Mouse (Mus musculus) liver, embryonic 12.5 days (tissue): ENCODE data around the gene Rora. TPM values are rescaled to one million over a fixed set of nuclear protein-coding genes. Genes with fewer than 3 reads are reported as not detected.

Source experiments
- ATAC-seq: fragments of 200-750 bp; cut with Nextera tagmentation; 2 replicates; pipeline ENCODE4 v1.8.0; 2017; ENCODE audit warnings: moderate number of reproducible peaks, mild to moderate bottlenecking, moderate library complexity
- H3K27ac ChIP-seq: fragments of 300-500 bp; sonication (generic); 2 replicates; pipeline ENCODE4 v1.5.1; 2016; ENCODE audit warnings: mild to moderate bottlenecking
- H3K27me3 ChIP-seq: fragments of 300-500 bp; sonication (generic); replicated peaks from 2 replicates; pipeline ENCODE4 v1.6.1; 2016; ENCODE audit warnings: mild to moderate bottlenecking, moderate library complexity
- H3K36me3 ChIP-seq: fragments of 300-500 bp; sonication (generic); 2 replicates; pipeline ENCODE4 v1.6.1; 2016; ENCODE audit warnings: mild to moderate bottlenecking, moderate library complexity
- H3K4me1 ChIP-seq: fragments of 300-500 bp; sonication (generic); 2 replicates; pipeline ENCODE4 v1.6.1; 2016
- H3K4me2 ChIP-seq: fragments of 300-500 bp; sonication (generic); 2 replicates; pipeline ENCODE4 v1.6.1; 2016; ENCODE audit warnings: mild to moderate bottlenecking, moderate library complexity
- H3K4me3 ChIP-seq: fragments of 300-500 bp; sonication (generic); 2 replicates; pipeline ENCODE4 v1.5.1; 2016; ENCODE audit warnings: mild to moderate bottlenecking, moderate library complexity
- H3K9ac ChIP-seq: fragments of 300-500 bp; sonication (generic); 2 replicates; pipeline ENCODE4 v1.6.1; 2016; ENCODE audit warnings: mild to moderate bottlenecking, moderate library complexity
- H3K9me3 ChIP-seq: fragments of 300-500 bp; sonication (generic); replicated peaks from 2 replicates; pipeline ENCODE4 v1.6.1; 2016; ENCODE audit warnings: mild to moderate bottlenecking, moderate library complexity
- WGBS: fragments of 180-500 bp; shearing (Covaris S2); methylation state at CpG from one replicate; pipeline ENCODE4 v1.1.7; 2016; ENCODE audit not compliant: insufficient replicate concordance; 5-methylcytosine and 5-hydroxymethylcytosine counted together
- polyA plus RNA-seq: library from polyadenylated mRNA; unstranded; fragments of >200 nt; fragmentation: Nextera tagmentation; extraction: Ambion mirVana; gene quantifications from 2 replicates; pipeline ENCODE4 v1.2.1, GENCODE M21; 2016

Gene Rora
- polyA plus RNA-seq, 1 experiment from 2014 or later, result 2.4 TPM

- Histone ChIP-seq H3K36me3 (no peaks in the 10 kb centered on the region), H3K9ac (no peak overlapping the region), H3K4me1 (no peaks in the 10 kb centered on the region), H3K27ac (no peak overlapping the region), H3K27me3 (no peaks in the 10 kb centered on the region), H3K4me2 (no peak overlapping the region), H3K9me3 (no peaks in the 10 kb centered on the region), H3K4me3 (no peak overlapping the region)
- no peak for ATAC-seq
- WGBS, result 66% methylated on average over 2 of the region's 2 CpGs
Measured at GRCm38 (mm10) chr9:68875791-68876190, 222.2 kb downstream of the Rora start.

GRCm38 (mm10) chr9:68876289-68876688, 222.7 kb downstream of the Rora start:
- Histone ChIP-seq H3K4me3 (no peak overlapping the region), H3K4me1 (no peaks in the 10 kb centered on the region), H3K4me2 (no peak overlapping the region), H3K27ac (no peak overlapping the region), H3K9ac (no peak overlapping the region), H3K27me3 (no peaks in the 10 kb centered on the region), H3K36me3 (no peaks in the 10 kb centered on the region), H3K9me3 (no peaks in the 10 kb centered on the region)
- no peak for ATAC-seq
- WGBS, result 52% methylated on average over 2 of the region's 2 CpGs

GRCm38 (mm10) chr9:68881896-68882295, 228.3 kb downstream of the Rora start:
- Histone ChIP-seq H3K4me3 (no peak overlapping the region), H3K4me2 (no peak overlapping the region), H3K27ac (no peak overlapping the region), H3K36me3 (no peaks in the 10 kb centered on the region), H3K9ac (no peak overlapping the region), H3K27me3 (no peaks in the 10 kb centered on the region), H3K9me3 (no peaks in the 10 kb centered on the region), H3K4me1 (0 out of 2 replicates have a peak, but pooled peaks cover 12% of the 10 kb centered on the region)
- 49% methylated on average over 6 of the region's 6 CpGs for WGBS
- ATAC-seq, result no peak

- Histone ChIP-seq H3K27me3 (no peaks in the 10 kb centered on the region), H3K36me3 (no peaks in the 10 kb centered on the region), H3K4me2 (no peak overlapping the region), H3K4me1 (0 out of 2 replicates have a peak, but pooled peaks cover 12% of the 10 kb centered on the region), H3K9me3 (no peaks in the 10 kb centered on the region), H3K4me3 (no peak overlapping the region), H3K9ac (no peak overlapping the region), H3K27ac (no peak overlapping the region)
- WGBS, result 23% methylated on average over 6 of the region's 6 CpGs
- ATAC-seq, result no peak
Measured at GRCm38 (mm10) chr9:68883005-68883404, 229.4 kb downstream of the Rora start.

- Histone ChIP-seq H3K9me3 (no peaks in the 10 kb centered on the region), H3K4me1 (0 out of 2 replicates have a peak, but pooled peaks cover 12% of the 10 kb centered on the region), H3K27ac (no peak overlapping the region), H3K9ac (no peak overlapping the region), H3K36me3 (no peaks in the 10 kb centered on the region), H3K4me3 (no peak overlapping the region), H3K4me2 (no peak overlapping the region), H3K27me3 (no peaks in the 10 kb centered on the region)
- WGBS, result 63% methylated on average over 8 of the region's 8 CpGs
- ATAC-seq, result peak; percentile 55
Measured at GRCm38 (mm10) chr9:68883687-68884086, 230.1 kb downstream of the Rora start.

GRCm38 (mm10) chr9:68884451-68885035, 231.0 kb downstream of the Rora start:
- Histone ChIP-seq H3K36me3 (no peaks in the 10 kb centered on the region), H3K27me3 (no peaks in the 10 kb centered on the region), H3K27ac (peak overlapping the region; percentile 41; the same call in 1 of the 2 replicates), H3K4me2 (no peak overlapping the region), H3K9me3 (no peaks in the 10 kb centered on the region), H3K9ac (no peak overlapping the region), H3K4me3 (no peak overlapping the region), H3K4me1 (0 out of 2 replicates have a peak, but pooled peaks cover 12% of the 10 kb centered on the region)
- ATAC-seq, result no peak
- 53% methylated on average over 9 of the region's 9 CpGs for WGBS

GRCm38 (mm10) chr9:68888670-68889069, 235.1 kb downstream of the Rora start:
- no peak overlapping the region for H3K27ac ChIP-seq
- WGBS, result 50% methylated on average over 8 of the region's 8 CpGs
- H3K9me3 ChIP-seq, result no peaks in the 10 kb centered on the region

GRCm38 (mm10) chr9:68891431-68891830, 237.8 kb downstream of the Rora start:
- WGBS, result 81% methylated on average over 11 of the region's 11 CpGs
- Histone ChIP-seq H3K27me3 (no peaks in the 10 kb centered on the region), H3K9ac (no peak overlapping the region), H3K4me3 (no peak overlapping the region), H3K4me2 (no peak overlapping the region), H3K36me3 (no peaks in the 10 kb centered on the region), H3K4me1 (no peaks in the 10 kb centered on the region), H3K27ac (no peak overlapping the region), H3K9me3 (no peaks in the 10 kb centered on the region)
- ATAC-seq, result no peak

More at GRCm38 (mm10) chr9:68888670-68889069, 235.1 kb downstream of the Rora start:
- ATAC-seq, result no peak
- Histone ChIP-seq H3K9ac (no peak overlapping the region), H3K4me1 (0 out of 2 replicates have a peak, but pooled peaks cover 3% of the 10 kb centered on the region), H3K36me3 (no peaks in the 10 kb centered on the region), H3K27me3 (no peaks in the 10 kb centered on the region), H3K4me2 (no peak overlapping the region), H3K4me3 (no peak overlapping the region)

- Histone ChIP-seq H3K27ac (no peak overlapping the region), H3K4me2 (no peak overlapping the region), H3K4me3 (no peak overlapping the region), H3K36me3 (no peaks in the 10 kb centered on the region), H3K27me3 (no peaks in the 10 kb centered on the region), H3K9ac (no peak overlapping the region), H3K4me1 (no peaks in the 10 kb centered on the region), H3K9me3 (no peaks in the 10 kb centered on the region)
- ATAC-seq, result no peak
- 75% methylated on average over 4 of the region's 4 CpGs for WGBS
Measured at GRCm38 (mm10) chr9:68892356-68892755, 238.8 kb downstream of the Rora start.

GRCm38 (mm10) chr9:68892859-68893258, 239.3 kb downstream of the Rora start:
- 63% methylated on average over 6 of the region's 6 CpGs for WGBS
- H3K27me3 ChIP-seq, result no peaks in the 10 kb centered on the region
- H3K9me3 ChIP-seq, result no peaks in the 10 kb centered on the region
- no peak for ATAC-seq
- no peak overlapping the region for H3K4me3 ChIP-seq
- H3K4me1 ChIP-seq, result no peaks in the 10 kb centered on the region
- H3K36me3 ChIP-seq, result no peaks in the 10 kb centered on the region
- no peak overlapping the region for H3K27ac ChIP-seq
- H3K9ac ChIP-seq, result no peak overlapping the region
- no peak overlapping the region for H3K4me2 ChIP-seq

GRCm38 (mm10) chr9:68898286-68898685, 244.7 kb downstream of the Rora start:
- H3K4me1 ChIP-seq, result no peaks in the 10 kb centered on the region
- WGBS, result 70% methylated on average over 6 of the region's 6 CpGs
- no peak overlapping the region for H3K27ac ChIP-seq
- no peaks in the 10 kb centered on the region for H3K27me3 ChIP-seq
- no peak overlapping the region for H3K4me2 ChIP-seq
- H3K4me3 ChIP-seq, result no peak overlapping the region
- no peaks in the 10 kb centered on the region for H3K36me3 ChIP-seq
- H3K9ac ChIP-seq, result no peak overlapping the region
- ATAC-seq, result no peak
- no peaks in the 10 kb centered on the region for H3K9me3 ChIP-seq

GRCm38 (mm10) chr9:68899525-68900222, 246.1 kb downstream of the Rora start:
- Histone ChIP-seq H3K4me2 (no peak overlapping the region), H3K27me3 (no peaks in the 10 kb centered on the region)
- ATAC-seq, result no peak

More at GRCm38 (mm10) chr9:68899525-68900222, 246.1 kb downstream of the Rora start:
- 64% methylated on average over 5 of the region's 5 CpGs for WGBS
- Histone ChIP-seq H3K4me1 (no peaks in the 10 kb centered on the region), H3K9me3 (no peaks in the 10 kb centered on the region), H3K27ac (no peak overlapping the region), H3K9ac (no peak overlapping the region), H3K4me3 (no peak overlapping the region), H3K36me3 (no peaks in the 10 kb centered on the region)
